Mouse (Mus musculus): ENCODE data around the gene Cldn16. TPM values are rescaled to one million over a fixed set of nuclear protein-coding genes. Genes with fewer than 3 reads are reported as not detected.
"Not testable (repeated sequence)": the region's sequence is repeated elsewhere in the genome, so short reads cannot be mapped to it uniquely, and the experiment has no call there.

Gene Cldn16
- polyA plus RNA-seq, 1 experiment from 2014 or later, result not detected

DNA sequence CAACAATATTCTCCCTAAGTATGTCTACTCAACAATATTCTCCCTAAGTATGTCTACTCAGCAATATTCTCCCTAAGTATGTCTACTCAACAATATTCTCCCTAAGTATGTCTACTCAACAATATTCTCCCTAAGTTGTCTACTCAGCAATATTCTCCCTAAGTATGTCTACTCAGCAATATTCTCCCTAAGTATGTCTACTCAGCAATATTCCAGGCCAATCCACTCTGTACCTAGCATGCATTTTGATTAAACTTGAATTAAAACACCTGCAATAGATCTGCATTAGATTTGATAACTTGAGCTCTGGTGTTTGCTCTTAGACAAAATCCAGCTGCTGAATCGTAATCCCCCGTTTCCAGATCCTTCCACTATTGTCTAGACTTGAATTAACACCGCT is 36.8 kb downstream of the Cldn16 start:
- DNase-seq (ENCODE audit: low spot score); H3K4me3 ChIP-seq; H3K4me1 ChIP-seq (replicated peaks); H3K36me3 ChIP-seq; H3K27ac ChIP-seq; H3K9me3 ChIP-seq; H3K27me3 ChIP-seq (ENCODE audit: insufficient read depth, poor library complexity, severe bottlenecking): not testable (repeated sequence)
- WGBS, result 96% methylated on average over 3 of the region's 3 CpGs

DNA sequence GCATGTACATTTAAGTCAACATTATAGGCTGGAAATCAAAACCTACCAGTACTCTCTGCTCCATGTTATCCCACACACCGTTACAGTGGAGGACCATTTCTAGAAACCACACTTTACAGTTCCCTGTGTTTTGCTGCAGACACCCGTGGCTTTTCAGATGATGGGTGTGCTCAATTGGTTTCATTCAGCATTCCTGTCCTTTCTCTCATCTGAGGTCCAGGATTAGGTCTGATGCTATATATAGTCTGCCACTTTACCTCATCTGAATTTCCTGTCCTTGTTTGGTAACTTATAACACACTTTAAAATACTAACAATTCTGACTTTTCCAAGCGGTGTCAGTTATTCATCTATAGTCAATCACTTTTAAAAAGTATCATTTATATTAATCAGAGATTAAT is 37.8 kb downstream of the Cldn16 start:
- 92% methylated on average over 3 of the region's 3 CpGs for WGBS
- H3K4me1 ChIP-seq (replicated peaks), result no peaks in the 10 kb centered on the region
- no peaks in the 10 kb centered on the region for H3K9me3 ChIP-seq
- no peaks in the 10 kb centered on the region for H3K36me3 ChIP-seq
- no peaks in the 10 kb centered on the region for H3K27me3 ChIP-seq (ENCODE audit: insufficient read depth, poor library complexity, severe bottlenecking)
- H3K4me3 ChIP-seq, result no peak overlapping the region
- H3K27ac ChIP-seq, result no peak overlapping the region
- no peak for DNase-seq (ENCODE audit: low spot score)

DNA sequence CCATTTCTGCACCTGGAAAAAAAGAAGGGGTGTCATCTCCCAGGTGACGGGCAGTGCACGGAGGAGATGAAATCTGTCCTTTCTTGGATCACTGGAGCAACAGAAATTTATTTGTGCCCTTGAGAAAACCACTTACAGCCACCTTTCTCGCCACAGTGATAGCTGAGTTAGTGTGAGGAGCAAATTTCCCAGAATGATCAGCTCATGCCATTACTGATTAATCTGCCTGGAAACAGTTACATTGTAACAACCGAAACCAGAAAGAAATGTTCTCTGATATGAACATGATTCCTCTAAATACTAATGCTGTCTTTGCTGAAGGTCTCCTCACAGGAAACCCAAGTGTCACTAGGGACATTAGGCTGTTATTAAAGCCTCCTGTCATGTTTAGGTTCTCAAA is 42.0 kb downstream of the Cldn16 start:
- 84% methylated on average over 4 of the region's 4 CpGs for WGBS
- Histone ChIP-seq H3K36me3 (no peaks in the 10 kb centered on the region), H3K9me3 (no peaks in the 10 kb centered on the region), H3K27ac (no peak overlapping the region), H3K4me3 (no peak overlapping the region), H3K27me3 (ENCODE audit: insufficient read depth, poor library complexity, severe bottlenecking) (no peaks in the 10 kb centered on the region), H3K4me1 (replicated peaks) (no peaks in the 10 kb centered on the region)
- no peak for DNase-seq (ENCODE audit: low spot score)

DNA sequence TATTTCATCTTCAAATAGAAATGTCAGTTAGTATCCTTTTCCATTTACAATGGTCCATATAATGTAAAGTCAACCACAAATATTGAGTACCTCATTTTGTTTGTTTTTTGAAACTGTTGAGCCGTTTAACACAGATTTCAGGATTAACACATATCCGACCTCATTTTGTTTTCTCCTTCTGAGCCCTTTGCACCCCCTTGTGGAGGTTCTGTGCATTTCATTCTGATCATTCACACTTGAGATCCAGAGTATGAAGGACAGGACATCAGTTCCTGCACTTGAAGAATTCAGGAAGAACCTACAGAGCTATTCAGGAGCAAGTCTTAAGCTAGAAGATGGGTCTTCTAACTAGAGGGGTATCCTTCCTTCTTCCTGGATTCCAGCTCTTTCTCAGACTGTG is 56.7 kb downstream of the Cldn16 start:
- WGBS, result 68% methylated on average over 2 of the region's 2 CpGs
- no peak for DNase-seq (ENCODE audit: low spot score)
- H3K9me3 ChIP-seq, result no peaks in the 10 kb centered on the region
- no peaks in the 10 kb centered on the region for H3K36me3 ChIP-seq
- H3K27ac ChIP-seq, result no peak overlapping the region
- H3K4me1 ChIP-seq (replicated peaks), result 0 out of 2 replicates have a peak, but pooled peaks cover 3% of the 10 kb centered on the region
- no peaks in the 10 kb centered on the region for H3K27me3 ChIP-seq (ENCODE audit: insufficient read depth, poor library complexity, severe bottlenecking)
- H3K4me3 ChIP-seq, result no peak overlapping the region

- H3K27ac ChIP-seq, result no peak overlapping the region
- H3K9me3 ChIP-seq, result no peaks in the 10 kb centered on the region
- no peaks in the 10 kb centered on the region for H3K27me3 ChIP-seq (ENCODE audit: insufficient read depth, poor library complexity, severe bottlenecking)
- no peaks in the 10 kb centered on the region for H3K36me3 ChIP-seq
- 0 out of 2 replicates have a peak, but pooled peaks cover 3% of the 10 kb centered on the region for H3K4me1 ChIP-seq (replicated peaks)
- no peak overlapping the region for H3K4me3 ChIP-seq
- WGBS, result 83% methylated on average over 5 of the region's 5 CpGs
- no peak for DNase-seq (ENCODE audit: low spot score)
Measured at GRCm38 (mm10) chr16:26525832-26526231, 62.9 kb downstream of the Cldn16 start.

DNA sequence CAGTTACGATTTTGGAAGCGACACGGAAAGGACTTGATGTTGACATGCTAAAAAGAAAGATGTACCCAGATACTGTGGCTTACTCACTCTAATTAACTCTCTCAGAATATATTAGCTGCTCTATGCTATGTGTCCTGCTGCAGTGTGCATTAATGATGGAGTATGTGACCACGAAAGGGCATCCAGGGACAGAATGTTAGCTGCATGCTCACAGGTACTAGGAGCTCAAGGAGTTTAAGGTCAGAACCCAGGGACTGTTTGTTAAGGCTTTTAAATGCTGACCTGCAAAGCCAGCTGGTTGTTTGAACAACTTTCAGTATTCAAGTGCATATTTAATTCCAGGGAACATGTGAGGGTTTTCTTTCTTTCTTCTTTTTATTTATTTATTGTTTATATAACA is 63.7 kb downstream of the Cldn16 start, which contains the start of gene Tmem207:
Gene Tmem207, minus strand, starts transcription at position 101 of the 400 bp plus-strand sequence.
- Histone ChIP-seq H3K4me1 (replicated peaks) (0 out of 2 replicates have a peak, but pooled peaks cover 3% of the 10 kb centered on the region), H3K4me3 (no peak within 1 kb of the TSS), H3K27me3 (ENCODE audit: insufficient read depth, poor library complexity, severe bottlenecking) (no peaks in the 10 kb centered on the region), H3K36me3 (no peaks in the 10 kb centered on the region), H3K27ac (no peak within 1 kb of the TSS), H3K9me3 (no peaks in the 10 kb centered on the region)
- no peak for DNase-seq (ENCODE audit: low spot score)
- WGBS, result 89% methylated on average over 4 of the region's 4 CpGs

GRCm38 (mm10) chr16:26527931-26528666 is 65.2 kb downstream of the Cldn16 start:
- H3K4me3 ChIP-seq, result no peak overlapping the region
- H3K9me3 ChIP-seq, result no peaks in the 10 kb centered on the region
- H3K27ac ChIP-seq, result no peak overlapping the region
- no peak for DNase-seq (ENCODE audit: low spot score)
- no peaks in the 10 kb centered on the region for H3K36me3 ChIP-seq
- 88% methylated on average over 10 of the region's 10 CpGs for WGBS
- 0 out of 2 replicates have a peak, but pooled peaks cover 3% of the 10 kb centered on the region for H3K4me1 ChIP-seq (replicated peaks)
- no peaks in the 10 kb centered on the region for H3K27me3 ChIP-seq (ENCODE audit: insufficient read depth, poor library complexity, severe bottlenecking)

- Histone ChIP-seq H3K4me1 (replicated peaks) (no peaks in the 10 kb centered on the region), H3K27ac (no peak overlapping the region), H3K4me3 (no peak overlapping the region), H3K36me3 (no peaks in the 10 kb centered on the region), H3K27me3 (ENCODE audit: insufficient read depth, poor library complexity, severe bottlenecking) (no peaks in the 10 kb centered on the region), H3K9me3 (no peaks in the 10 kb centered on the region)
- no peak for DNase-seq (ENCODE audit: low spot score)
- 94% methylated on average over 1 of the region's 1 CpGs for WGBS
Measured at GRCm38 (mm10) chr16:26530451-26530850, 67.5 kb downstream of the Cldn16 start.

DNA sequence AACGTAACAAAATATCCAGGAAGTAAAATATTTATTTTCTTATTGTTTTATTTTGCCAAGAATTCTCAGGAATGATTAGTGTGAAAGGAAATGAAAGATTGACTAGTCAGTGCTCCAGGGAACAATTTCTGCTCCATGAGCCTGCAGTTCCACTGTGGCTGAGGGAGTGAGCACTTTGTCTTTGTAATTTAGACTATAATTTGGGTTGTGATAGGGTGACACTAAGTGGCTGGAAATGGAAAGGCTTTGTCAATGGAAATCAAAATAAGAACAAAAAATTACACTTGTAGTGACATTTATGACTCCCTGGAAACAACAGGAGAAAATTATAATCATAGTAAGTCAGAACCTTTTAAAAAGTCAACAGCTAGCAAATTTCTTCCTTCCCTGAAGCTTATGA is 69.4 kb downstream of the Cldn16 start:
- no peak for DNase-seq (ENCODE audit: low spot score)
- H3K36me3 ChIP-seq, result no peaks in the 10 kb centered on the region

More for the DNA sequence above, 69.4 kb downstream of the Cldn16 start:
- H3K27me3 ChIP-seq (ENCODE audit: insufficient read depth, poor library complexity, severe bottlenecking), result no peaks in the 10 kb centered on the region
- no peak overlapping the region for H3K27ac ChIP-seq
- H3K4me1 ChIP-seq (replicated peaks), result no peaks in the 10 kb centered on the region
- no peak overlapping the region for H3K4me3 ChIP-seq
- no peaks in the 10 kb centered on the region for H3K9me3 ChIP-seq
- WGBS, result 93% methylated on average over 1 of the region's 1 CpGs

Other genes with a start within 250 kb of the Cldn16 start
- gene Cldn1, start 91.3 kb upstream of the Cldn16 start, polyA plus RNA-seq (2016; fragmentation: Nextera tagmentation; extraction: Ambion mirVana), result 6.2 and 8.9 TPM in 2 replicates
- gene Tmem207, start 63.6 kb downstream of the Cldn16 start, polyA plus RNA-seq (2016; fragmentation: Nextera tagmentation; extraction: Ambion mirVana), result 0.24 TPM in 1 of 2 replicates, not detected in the other
- 3.1 and 3.5 TPM in 2 replicates for gene Il1rap, start 118.6 kb downstream of the Cldn16 start, polyA plus RNA-seq (2016; fragmentation: Nextera tagmentation; extraction: Ambion mirVana)